Mouse (Mus musculus) heart, embryonic 13.5 days (tissue): ENCODE measurements around the gene Nectin4. TPM values are rescaled to one million over a fixed set of nuclear protein-coding genes. Genes with fewer than 3 reads are reported as not detected.

Experiments used
- ATAC-seq: fragments of 200-750 bp; cut with Nextera tagmentation; 2 replicates; pipeline ENCODE4 v1.8.0; 2017; ENCODE audit warnings: moderate TSS enrichment; ENCODE audit not compliant: insufficient number of reproducible peaks, low FRiP score, low TSS enrichment; ENCODE audit errors: extremely low read depth
- H3K27ac ChIP-seq: fragments of 300-500 bp; sonication (generic); replicated peaks from 2 replicates; pipeline ENCODE4 v1.5.1; 2015; ENCODE audit warnings: moderate library complexity, mild to moderate bottlenecking, inconsistent platforms
- H3K27me3 ChIP-seq: fragments of 300-500 bp; sonication (generic); replicated peaks from 2 replicates; pipeline ENCODE4 v1.6.1; 2015; ENCODE audit warnings: mild to moderate bottlenecking, inconsistent platforms
- H3K36me3 ChIP-seq: fragments of 300-500 bp; sonication (generic); 2 replicates; pipeline ENCODE4 v1.6.1; 2015; ENCODE audit warnings: mild to moderate bottlenecking, inconsistent platforms
- H3K4me1 ChIP-seq: fragments of 300-500 bp; sonication (generic); 2 replicates; pipeline ENCODE4 v1.6.1; 2015; ENCODE audit warnings: inconsistent platforms
- H3K4me2 ChIP-seq: fragments of 300-500 bp; sonication (generic); 2 replicates; pipeline ENCODE4 v1.6.1; 2015; ENCODE audit warnings: inconsistent platforms, mild to moderate bottlenecking, moderate library complexity
- H3K4me3 ChIP-seq: fragments of 300-500 bp; sonication (generic); 2 replicates; pipeline ENCODE4 v1.5.1; 2015; ENCODE audit warnings: moderate library complexity, mild to moderate bottlenecking, inconsistent platforms
- H3K9ac ChIP-seq: fragments of 300-500 bp; sonication (generic); 2 replicates; pipeline ENCODE4 v1.6.1; 2015; ENCODE audit warnings: inconsistent platforms, mild to moderate bottlenecking, moderate library complexity
- H3K9me3 ChIP-seq: fragments of 300-500 bp; sonication (generic); 2 replicates; pipeline ENCODE4 v1.6.1; 2016; ENCODE audit warnings: inconsistent platforms
- WGBS: fragments of 180-500 bp; shearing (Covaris S2); methylation state at CpG from one replicate; pipeline ENCODE4 v1.1.7; 2015; ENCODE audit warnings: mixed read lengths; 5-methylcytosine and 5-hydroxymethylcytosine counted together
- polyA plus RNA-seq: library from polyadenylated mRNA; unstranded; fragments of >200 nt; fragmentation: Nextera tagmentation; extraction: Ambion mirVana; gene quantifications from 2 replicates; pipeline ENCODE4 v1.2.1, GENCODE M21; 2015

Nectin4 gene
- polyA plus RNA-seq, 1 experiment from 2014 or later, result 0.23 TPM

DNA sequence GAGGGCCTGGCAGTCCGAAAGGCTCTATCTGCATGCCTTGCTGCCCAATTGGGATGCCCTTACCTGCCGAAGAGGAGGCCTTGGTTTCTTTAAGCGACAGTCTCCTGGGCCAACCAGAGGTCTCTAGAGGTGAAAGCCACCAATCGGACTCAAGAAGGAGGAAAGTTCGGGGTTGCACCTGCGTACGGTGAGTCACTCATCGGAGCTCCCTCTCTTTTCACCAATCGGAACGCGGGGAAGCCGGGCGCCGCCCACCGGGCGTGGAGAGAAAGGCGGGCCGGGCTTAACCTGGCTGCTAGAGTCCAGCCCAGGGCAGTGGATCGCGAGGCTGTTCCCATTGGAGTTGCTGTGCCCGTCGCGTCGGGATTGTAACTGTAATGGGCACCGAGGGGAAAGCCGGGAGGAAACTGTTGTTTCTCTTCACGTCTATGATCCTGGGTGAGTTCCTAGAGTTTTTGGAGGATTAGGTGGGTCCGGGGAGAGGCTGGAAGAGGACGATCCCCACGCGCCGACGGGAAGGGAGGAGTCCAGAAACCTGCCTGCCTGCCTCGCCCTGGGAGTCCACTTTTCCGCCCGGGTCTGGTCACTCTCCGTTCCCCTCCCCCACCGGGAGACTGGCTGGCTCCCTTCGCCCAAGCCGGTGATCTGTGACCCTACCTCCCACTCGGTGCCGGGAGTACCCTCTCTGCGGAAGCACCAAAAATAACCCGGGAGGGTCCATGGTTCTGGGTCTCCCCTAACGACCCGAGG lies 67.5 kb downstream of the Nectin4 start, which contains the start of gene F11r:
Gene F11r, plus strand, starts transcription at position 272 of the 750 bp plus-strand sequence.
- Histone ChIP-seq H3K27ac (peak within 1 kb of the TSS; percentile 84), H3K27me3 (no peaks in the 10 kb centered on the region), H3K9me3 (no peaks in the 10 kb centered on the region), H3K4me1 (peaks cover 51% of the 10 kb centered on the region), H3K9ac (peak within 1 kb of the TSS; percentile 90), H3K36me3 (no peaks in the 10 kb centered on the region), H3K4me2 (peak within 1 kb of the TSS; percentile 74), H3K4me3 (peak within 1 kb of the TSS; percentile 78)
- peak; percentile 70 for ATAC-seq
- 1% methylated on average over 46 of the region's 46 CpGs for WGBS

Other genes starting within 250 kb of the Nectin4 start
- gene Sdhc, start 219.5 kb upstream of the Nectin4 start, polyA plus RNA-seq, result 457 and 493 TPM in 2 replicates
- gene Mpz, start 219.4 kb upstream of the Nectin4 start, polyA plus RNA-seq, result 0.33 and 0.36 TPM in 2 replicates
- gene Pcp4l1, start 173.8 kb upstream of the Nectin4 start, polyA plus RNA-seq, result 38.3 and 39.3 TPM in 2 replicates
- gene Nr1i3, start 156.1 kb upstream of the Nectin4 start, polyA plus RNA-seq, result 0.25 and 0.36 TPM in 2 replicates
- 44.8 and 52.5 TPM in 2 replicates for gene Tomm40l, start 147.6 kb upstream of the Nectin4 start, polyA plus RNA-seq
- 21.9 and 119 TPM in 2 replicates for gene Apoa2, start 145.0 kb upstream of the Nectin4 start, polyA plus RNA-seq
- gene Fcer1g, start 135.7 kb upstream of the Nectin4 start, polyA plus RNA-seq, result 29.5 and 33.1 TPM in 2 replicates
- gene Adamts4, start 119.7 kb upstream of the Nectin4 start, polyA plus RNA-seq, result 3.5 and 3.6 TPM in 2 replicates
- 424 and 495 TPM in 2 replicates for gene Ndufs2, start 118.7 kb upstream of the Nectin4 start, polyA plus RNA-seq
- gene B4galt3, start 99.8 kb upstream of the Nectin4 start, polyA plus RNA-seq, result 54.6 and 55.1 TPM in 2 replicates
- gene Ppox, start 88.9 kb upstream of the Nectin4 start, polyA plus RNA-seq, result 36.1 and 42.1 TPM in 2 replicates
- 48.4 and 52.2 TPM in 2 replicates for gene Usp21, start 82.1 kb upstream of the Nectin4 start, polyA plus RNA-seq
- gene Ufc1, start 75.1 kb upstream of the Nectin4 start, polyA plus RNA-seq, result 77.2 and 89.6 TPM in 2 replicates
- 34.6 and 37.6 TPM in 2 replicates for gene Dedd, start 41.0 kb upstream of the Nectin4 start, polyA plus RNA-seq
- gene Nit1, start 24.5 kb upstream of the Nectin4 start, polyA plus RNA-seq, result 34.8 and 36.9 TPM in 2 replicates
- 85.4 and 97.8 TPM in 2 replicates for gene Pfdn2, start 24.4 kb upstream of the Nectin4 start, polyA plus RNA-seq
- 0.65 and 0.76 TPM in 2 replicates for gene Klhdc9, start 9.3 kb upstream of the Nectin4 start, polyA plus RNA-seq
- 0.78 and 0.92 TPM in 2 replicates for gene Arhgap30, start 18.9 kb downstream of the Nectin4 start, polyA plus RNA-seq
- 52.1 and 53.3 TPM in 2 replicates for gene Usf1, start 41.2 kb downstream of the Nectin4 start, polyA plus RNA-seq
- 3.1 and 3.6 TPM in 2 replicates for gene Tstd1, start 48.8 kb downstream of the Nectin4 start, polyA plus RNA-seq
- 61.8 and 66.1 TPM in 2 replicates for gene F11r, start 67.4 kb downstream of the Nectin4 start, polyA plus RNA-seq
- 12.8 and 15.6 TPM in 2 replicates for gene Alyref2, start 133.4 kb downstream of the Nectin4 start, polyA plus RNA-seq
- gene Itln1, start 165.2 kb downstream of the Nectin4 start, polyA plus RNA-seq, result not detected in 2 replicates
- gene Cd244a, start 189.1 kb downstream of the Nectin4 start, polyA plus RNA-seq, result 0.11 TPM in 1 of 2 replicates, not detected in the other
- gene Ly9, start 237.3 kb downstream of the Nectin4 start, polyA plus RNA-seq, result 0.11 and 0.13 TPM in 2 replicates